Mouse (Mus musculus) intestine, postnatal 0 days (tissue): ENCODE measurements around the gene Mtfmt. TPM values are rescaled to one million over a fixed set of nuclear protein-coding genes. Genes with fewer than 3 reads are reported as not detected.

Experiments used
- ATAC-seq: fragments of 200-750 bp; cut with Nextera tagmentation; 2 replicates; pipeline ENCODE4 v1.8.0; 2017; ENCODE audit warnings: mild to moderate bottlenecking, moderate TSS enrichment, moderate library complexity
- H3K27ac ChIP-seq: fragments of 300-500 bp; sonication (generic); 2 replicates; pipeline ENCODE4 v1.5.1; 2014; ENCODE audit warnings: mild to moderate bottlenecking, low read depth, low read length, moderate library complexity
- H3K27me3 ChIP-seq: fragments of 300-500 bp; sonication (generic); replicated peaks from 2 replicates; pipeline ENCODE4 v1.6.1; 2014; ENCODE audit warnings: low read length, mixed read lengths; ENCODE audit not compliant: control insufficient read depth, insufficient read depth
- H3K36me3 ChIP-seq: fragments of 300-500 bp; sonication (generic); 2 replicates; pipeline ENCODE4 v1.6.1; 2014; ENCODE audit warnings: mild to moderate bottlenecking, moderate library complexity; ENCODE audit not compliant: control insufficient read depth, insufficient read depth
- H3K4me1 ChIP-seq: fragments of 300-500 bp; sonication (generic); replicated peaks from 2 replicates; pipeline ENCODE4 v1.6.1; 2014; ENCODE audit warnings: antibody characterized with exemption, low read length, mixed read lengths; ENCODE audit not compliant: control insufficient read depth, insufficient read depth
- H3K4me2 ChIP-seq: fragments of 300-500 bp; sonication (generic); replicated peaks from 2 replicates; pipeline ENCODE4 v1.6.1; 2014; ENCODE audit warnings: low read depth, mild to moderate bottlenecking, moderate library complexity
- H3K4me3 ChIP-seq: fragments of 300-500 bp; sonication (generic); 2 replicates; pipeline ENCODE4 v1.5.1; 2014; ENCODE audit warnings: low read depth, low read length
- H3K9ac ChIP-seq: fragments of 300-500 bp; sonication (generic); 2 replicates; pipeline ENCODE4 v1.6.1; 2014; ENCODE audit warnings: mild to moderate bottlenecking, low read depth, low read length
- H3K9me3 ChIP-seq: fragments of 300-500 bp; sonication (generic); 2 replicates; pipeline ENCODE4 v1.6.1; 2016; ENCODE audit warnings: mixed run types; ENCODE audit not compliant: control insufficient read depth
- CTCF ChIP-seq: sonication (generic); IDR thresholded peaks from 2 replicates; pipeline ENCODE4 v1.5.1; 2016; ENCODE audit warnings: low read depth, mild to moderate bottlenecking, control low read depth, antibody characterized with exemption, moderate library complexity
- WGBS: fragments of 180-500 bp; shearing (Covaris S2); extraction: QIAGEN DNeasy Blood & Tissue Kit; methylation state at CpG from one replicate; pipeline ENCODE4 v1.1.7; 2014; 5-methylcytosine and 5-hydroxymethylcytosine counted together
- polyA plus RNA-seq: library from polyadenylated mRNA; unstranded; fragments of >200 nt; fragmentation: Nextera tagmentation; extraction: Ambion mirVana; gene quantifications from 2 replicates; pipeline ENCODE4 v1.2.1, GENCODE M21; 2015

Gene Mtfmt
- polyA plus RNA-seq, 1 experiment from 2014 or later: 14.8 TPM

DNA sequence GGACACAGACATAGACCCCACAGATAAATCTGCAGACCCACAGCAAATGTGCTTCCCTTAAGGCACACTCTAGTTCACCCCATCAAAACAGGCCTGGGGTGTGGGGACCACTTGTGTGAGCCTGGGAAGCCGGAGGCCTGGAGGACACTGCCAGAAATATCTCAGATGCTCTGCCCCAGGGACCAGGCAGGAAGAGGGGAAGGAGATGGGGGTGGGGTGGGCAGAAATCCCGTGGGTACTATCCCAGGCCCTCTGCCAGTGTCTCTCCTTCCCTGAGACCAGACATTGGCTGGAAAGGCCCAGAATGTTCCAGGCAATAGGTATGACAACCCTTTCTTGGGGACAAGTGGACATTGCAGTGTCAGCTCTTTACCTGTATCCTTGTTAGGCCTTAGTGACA is 42.0 kb upstream of the Mtfmt start:
- H3K4me2 ChIP-seq: no peak overlapping the region
- no peak overlapping the region for H3K4me3 ChIP-seq
- no peak for TF ChIP-seq CTCF
- H3K4me1 ChIP-seq: peaks cover 8% of the 10 kb centered on the region
- no peaks in the 10 kb centered on the region for H3K36me3 ChIP-seq
- WGBS: 47% methylated on average over 2 of the region's 2 CpGs
- H3K27me3 ChIP-seq: peaks cover 28% of the 10 kb centered on the region
- H3K9me3 ChIP-seq: no peaks in the 10 kb centered on the region
- no peak for ATAC-seq
- no peak overlapping the region for H3K9ac ChIP-seq
- no peak overlapping the region for H3K27ac ChIP-seq

DNA sequence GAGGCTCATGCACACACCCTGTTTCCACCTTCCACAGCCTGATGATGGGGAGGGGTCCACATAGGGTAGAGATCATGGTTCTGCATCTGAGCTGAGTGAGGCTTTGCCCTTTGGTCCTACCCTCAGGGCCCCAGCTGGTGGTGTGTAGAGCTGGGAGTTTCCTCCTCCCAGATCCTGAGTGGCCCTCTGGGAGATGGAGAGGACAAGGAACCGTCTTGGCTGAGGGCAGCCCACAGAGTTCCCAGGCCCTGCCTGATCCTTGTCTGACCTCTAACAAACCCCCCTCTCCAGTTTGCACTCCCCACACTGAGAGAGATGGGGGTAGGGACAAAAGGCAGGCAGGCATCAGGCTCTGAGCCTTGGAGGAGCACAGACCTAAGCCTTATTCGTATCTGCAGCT is 41.2 kb upstream of the Mtfmt start:
- Histone ChIP-seq H3K27me3 (peaks cover 28% of the 10 kb centered on the region), H3K4me2 (no peak overlapping the region), H3K27ac (no peak overlapping the region; the same call in 1 of the 2 replicates), H3K9me3 (no peaks in the 10 kb centered on the region), H3K9ac (no peak overlapping the region), H3K4me1 (peaks cover 10% of the 10 kb centered on the region), H3K36me3 (no peaks in the 10 kb centered on the region), H3K4me3 (no peak overlapping the region)
- 44% methylated on average over 2 of the region's 2 CpGs for WGBS
- TF ChIP-seq CTCF: no peak
- peak; percentile 31; the same call in 1 of the 2 replicates for ATAC-seq

DNA sequence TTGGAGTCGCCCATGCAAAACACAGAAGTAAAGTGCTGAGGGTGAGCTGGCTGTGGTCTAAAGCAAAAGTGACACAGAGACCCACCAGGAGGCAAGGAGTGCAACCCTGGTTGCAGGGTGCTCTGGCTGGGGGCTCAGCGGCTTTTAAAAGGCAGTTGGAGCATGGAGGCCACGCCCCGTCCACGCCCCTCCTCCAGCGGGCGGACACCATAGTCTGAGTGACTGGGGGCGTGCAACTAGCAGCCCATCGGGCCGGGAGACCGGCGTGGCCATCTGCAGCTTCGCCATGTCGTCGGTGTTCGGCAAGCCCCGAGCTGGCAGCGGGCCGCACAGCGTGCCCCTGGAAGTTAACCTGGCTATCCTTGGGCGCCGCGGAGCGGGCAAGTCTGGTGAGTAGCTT is 37.3 kb upstream of the Mtfmt start, which contains the start of gene Rasl12:
TSS of gene Rasl12 (plus strand) at position 228 of the 400 bp plus-strand sequence.
- peaks cover 10% of the 10 kb centered on the region; the same call in 1 of the 2 replicates for H3K27me3 ChIP-seq
- H3K4me1 ChIP-seq: peaks cover 10% of the 10 kb centered on the region
- 0% methylated on average over 24 of the region's 24 CpGs for WGBS
- H3K9ac ChIP-seq: peak within 1 kb of the TSS; percentile 42
- TF ChIP-seq CTCF: no peak
- no peaks in the 10 kb centered on the region for H3K36me3 ChIP-seq
- peak within 1 kb of the TSS; percentile 84 for H3K4me2 ChIP-seq
- no peaks in the 10 kb centered on the region for H3K9me3 ChIP-seq
- ATAC-seq: no peak
- peak within 1 kb of the TSS; percentile 40 for H3K4me3 ChIP-seq
- no peak within 1 kb of the TSS for H3K27ac ChIP-seq

DNA sequence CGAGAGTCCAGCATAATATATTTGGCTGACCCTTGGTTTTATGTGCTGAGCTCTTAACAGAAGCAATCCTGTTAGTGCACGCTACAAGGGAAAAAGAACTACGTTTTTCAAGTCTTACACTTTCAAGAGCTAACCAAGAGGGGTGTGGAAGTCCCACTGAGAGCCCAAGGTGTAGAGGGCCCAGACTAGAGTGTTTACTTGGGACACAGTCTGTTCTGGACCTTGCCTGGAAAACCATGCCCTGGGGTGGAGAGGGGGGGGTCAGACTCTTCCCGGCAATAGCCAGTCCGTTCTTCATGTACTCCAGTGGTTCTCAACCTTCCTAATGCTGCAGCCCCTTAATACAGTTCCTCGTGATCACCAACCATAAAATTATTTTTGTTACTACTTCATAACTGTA is 35.6 kb upstream of the Mtfmt start:
- Histone ChIP-seq H3K4me2 (no peak overlapping the region), H3K4me3 (no peak overlapping the region), H3K36me3 (no peaks in the 10 kb centered on the region), H3K27ac (no peak overlapping the region), H3K9ac (no peak overlapping the region), H3K4me1 (peaks cover 6% of the 10 kb centered on the region), H3K27me3 (peaks cover 10% of the 10 kb centered on the region; the same call in 1 of the 2 replicates), H3K9me3 (no peaks in the 10 kb centered on the region)
- no peak for ATAC-seq
- 87% methylated on average over 6 of the region's 6 CpGs for WGBS
- TF ChIP-seq CTCF: no peak

DNA sequence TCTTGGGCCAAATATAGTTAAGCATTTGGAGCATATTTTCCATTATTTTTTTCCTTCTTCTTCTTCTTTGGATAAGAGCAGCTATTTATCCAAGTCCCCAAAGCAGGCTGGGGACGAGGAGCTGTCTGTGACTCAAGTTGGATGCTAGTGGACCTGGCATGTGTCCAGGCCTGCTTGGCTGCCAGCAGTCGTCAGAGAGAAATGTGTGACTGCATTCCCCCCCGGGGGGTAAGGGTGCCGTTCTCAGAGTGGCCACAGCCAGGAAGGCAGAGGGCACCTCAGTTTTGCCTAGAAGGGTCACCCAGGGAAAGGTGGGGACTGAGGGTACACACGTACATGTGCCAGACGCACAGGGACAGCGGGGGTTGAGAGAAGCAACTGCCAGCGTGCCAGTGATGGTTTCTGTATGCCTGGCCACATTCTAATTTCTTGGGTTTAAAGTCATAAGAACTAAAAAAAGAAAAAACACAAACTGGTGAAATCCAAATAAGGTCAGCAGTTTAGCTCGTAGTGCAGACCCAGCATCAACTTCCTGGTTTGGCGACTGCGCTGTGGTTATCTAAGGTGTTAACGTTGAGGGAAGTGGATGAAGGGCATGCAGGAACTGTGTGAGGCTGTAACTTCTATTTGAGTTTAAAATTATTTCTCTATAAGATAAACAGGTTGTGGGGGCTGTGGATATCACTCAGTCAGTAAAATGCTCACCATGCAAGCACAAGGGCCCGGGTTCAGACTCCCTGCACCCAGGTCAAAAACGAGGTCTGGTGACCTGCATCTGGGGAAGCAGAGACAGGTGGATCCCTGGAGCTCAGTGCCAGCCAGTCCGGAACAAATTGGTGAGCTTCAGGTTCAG is 31.0 kb upstream of the Mtfmt start:
- Histone ChIP-seq H3K27me3 (no peaks in the 10 kb centered on the region), H3K4me3 (no peak overlapping the region), H3K9me3 (no peaks in the 10 kb centered on the region), H3K36me3 (no peaks in the 10 kb centered on the region), H3K9ac (no peak overlapping the region), H3K4me2 (no peak overlapping the region), H3K4me1 (no peaks in the 10 kb centered on the region; the same call in 1 of the 2 replicates), H3K27ac (no peak overlapping the region; the same call in 1 of the 2 replicates)
- no peak for TF ChIP-seq CTCF
- WGBS: 57% methylated on average over 15 of the region's 15 CpGs
- ATAC-seq: no peak

DNA sequence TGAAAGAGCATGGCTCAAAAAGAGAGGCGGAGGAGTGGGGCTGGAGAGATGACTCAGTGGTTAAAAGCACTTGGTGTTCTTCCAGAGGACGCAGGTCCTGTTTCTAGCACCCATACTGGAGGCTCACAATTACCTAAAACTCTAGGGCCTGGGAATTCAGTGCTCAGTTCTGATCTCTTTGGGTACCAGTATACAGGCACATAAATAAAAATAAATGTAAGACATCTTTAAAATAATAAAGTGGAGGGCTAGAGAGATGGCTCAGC is 30.5 kb upstream of the Mtfmt start:
- H3K27me3 ChIP-seq: no peaks in the 10 kb centered on the region
- no peaks in the 10 kb centered on the region for H3K36me3 ChIP-seq
- no peak overlapping the region for H3K4me2 ChIP-seq
- ATAC-seq: no peak
- no peak overlapping the region for H3K4me3 ChIP-seq
- no peak for TF ChIP-seq CTCF
- WGBS: 77% methylated on average over 2 of the region's 2 CpGs
- H3K9ac ChIP-seq: no peak overlapping the region
- peaks cover 4% of the 10 kb centered on the region; the same call in 1 of the 2 replicates for H3K4me1 ChIP-seq
- no peak overlapping the region; the same call in 1 of the 2 replicates for H3K27ac ChIP-seq
- no peaks in the 10 kb centered on the region for H3K9me3 ChIP-seq
